Mouse (Mus musculus) CH12.LX (cell line): Measurements from ENCODE around the gene 4933405O20Rik.

Experiments used
- CHD2 ChIP-seq: IDR thresholded peaks from 2 replicates; pipeline ENCODE4 v1.6.1; 2011; ENCODE audit warnings: low read length, improper control_type of control experiment
- CTCF ChIP-seq, 2 experiments: IDR thresholded peaks in 1 of 2; conservative IDR thresholded peaks in 1 of 2; 2 replicates each; pipeline ENCODE4 v1.5.1; 2011 to 2012; ENCODE audit warnings: low read depth in 2 of 2, low read length in 2 of 2, improper control_type of control experiment in 1 of 2, inconsistent platforms in 1 of 2, mild to moderate bottlenecking in 1 of 2, moderate library complexity in 1 of 2
- KAT2A ChIP-seq: IDR thresholded peaks from 2 replicates; pipeline ENCODE4 v1.6.1; 2012; ENCODE audit warnings: low read length, improper control_type of control experiment, inconsistent platforms; ENCODE audit not compliant: insufficient replicate concordance
- NELFE ChIP-seq: IDR thresholded peaks from 2 replicates; pipeline ENCODE4 v1.6.1; 2011; ENCODE audit warnings: low read depth, low read length, improper control_type of control experiment
- POLR2A ChIP-seq: IDR thresholded peaks from 2 replicates; pipeline ENCODE4 v1.6.1; 2011; ENCODE audit warnings: low read depth, mild to moderate bottlenecking, improper control_type of control experiment, low read length
- POLR2AphosphoS2 ChIP-seq: IDR thresholded peaks from 2 replicates; pipeline ENCODE4 v1.6.1; 2011; ENCODE audit warnings: low read depth, low read length, improper control_type of control experiment
- ZC3H11A ChIP-seq: IDR thresholded peaks from 2 replicates; pipeline ENCODE4 v1.6.1; 2012; ENCODE audit warnings: low read depth, mild to moderate bottlenecking, inconsistent platforms, low read length, improper control_type of control experiment

DNA sequence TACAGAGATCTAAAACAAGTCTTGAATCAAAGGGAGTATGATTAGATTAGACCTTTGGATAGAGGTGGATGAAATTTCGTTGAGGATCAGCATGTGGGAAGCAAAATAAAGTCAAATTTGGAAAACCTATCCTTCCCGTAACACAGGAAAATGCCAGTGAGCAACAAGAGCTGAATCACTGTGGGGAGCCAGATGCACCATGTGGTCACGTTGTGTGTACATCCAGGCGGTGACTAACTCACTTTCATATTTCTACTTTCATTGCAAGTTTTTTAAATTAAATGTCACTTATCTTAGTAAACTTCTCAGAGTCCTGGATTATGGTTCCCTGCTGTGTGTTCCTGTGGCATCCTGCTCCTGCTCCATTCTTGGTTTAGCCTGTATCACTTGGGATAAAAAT, 47.6 kb upstream of the 4933405O20Rik start:
- TF ChIP-seq NELFE = no peak
- TF ChIP-seq POLR2AphosphoS2 = no peak
- TF ChIP-seq ZC3H11A = no peak
- TF ChIP-seq POLR2A = no peak
- TF ChIP-seq CTCF (conservative IDR thresholded peaks at IDR 0.05 in 1 of 2, IDR thresholded peaks at IDR 0.05 in 1 of 2; ENCODE audit: low read depth in 2 of 2, low read length in 2 of 2) = no peak
- no peak for TF ChIP-seq CHD2
- TF ChIP-seq KAT2A = no peak
